Mouse (Mus musculus): ENCODE data around the gene Hhat. TPM values are rescaled to one million over a fixed set of nuclear protein-coding genes. Genes with fewer than 3 reads are reported as not detected.
A peak's percentile ranks its signal among the peaks of the same experiment; 100 is the strongest.

The Hhat gene
- total and polyA plus RNA-seq, 3 experiments, result 1.6 to 2.8 (median 2.1) TPM

DNA sequence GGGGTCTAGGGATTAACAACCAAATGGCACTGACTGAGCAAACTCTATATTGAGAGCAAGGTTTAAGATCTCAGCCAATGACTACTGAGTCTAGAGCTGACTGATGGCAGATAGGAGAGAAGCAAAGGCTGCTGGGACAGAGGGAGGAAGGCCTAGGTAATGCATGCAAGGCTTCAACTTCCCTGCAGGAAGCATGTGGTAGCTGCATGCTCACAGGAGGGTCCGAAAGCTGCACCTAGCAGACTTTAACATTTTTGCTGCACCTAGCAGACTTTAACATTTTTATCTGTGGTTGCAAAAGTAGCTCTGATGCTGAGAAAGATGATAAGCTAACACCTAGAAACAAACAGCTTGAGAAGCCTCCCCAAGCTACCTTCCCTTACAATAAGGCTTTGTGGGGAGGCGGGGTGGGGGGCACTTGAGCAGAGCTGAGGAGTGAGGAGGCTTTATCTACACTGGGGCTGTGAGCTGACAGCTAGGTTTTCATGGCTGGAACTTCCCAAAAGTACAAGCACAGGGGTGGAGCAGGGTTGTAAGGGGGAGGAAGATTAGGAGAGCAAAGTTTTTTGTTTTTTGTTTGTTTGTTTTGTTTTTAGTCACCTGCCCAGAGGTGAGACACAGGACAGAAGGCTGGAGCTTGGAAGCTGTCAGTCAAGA, 239.4 kb downstream of the Hhat start:
- H3K9ac ChIP-seq (ENCODE audit: low read depth, low read length), result no peak overlapping the region
- no peaks in the 10 kb centered on the region for H3K36me3 ChIP-seq (ENCODE audit: control insufficient read depth, insufficient read depth, low read length)
- no peaks in the 10 kb centered on the region for H3K27me3 ChIP-seq (ENCODE audit: control insufficient read depth, insufficient read depth, low read length)
- no peak overlapping the region for H3K27ac ChIP-seq
- peaks cover 4% of the 10 kb centered on the region; the same call in 1 of the 2 replicates for H3K4me1 ChIP-seq (ENCODE audit: control insufficient read depth, insufficient read depth, low read length)
- H3K4me3 ChIP-seq, result no peak overlapping the region
- no peak for DNase-seq
- WGBS, result 73% methylated on average over 2 of the region's 2 CpGs
- intact Hi-C loops (cut with DNase I), result loop anchor here (5.0 kb wide), 1 partner anchor 56 kb away; no protein-coding TSS in a partner anchor
- no peaks in the 10 kb centered on the region for H3K79me2 ChIP-seq (replicated peaks; ENCODE audit: control insufficient read depth, insufficient read depth, low read length)
- TF ChIP-seq CTCF (IDR thresholded peaks at IDR 0.05) (no peak), EP300 (IDR thresholded peaks at IDR 0.05; ENCODE audit: insufficient read depth, low read depth, low read length) (no peak), POLR2A (IDR thresholded peaks at IDR 0.05; ENCODE audit: insufficient read depth, low read depth, low read length) (no peak)

DNA sequence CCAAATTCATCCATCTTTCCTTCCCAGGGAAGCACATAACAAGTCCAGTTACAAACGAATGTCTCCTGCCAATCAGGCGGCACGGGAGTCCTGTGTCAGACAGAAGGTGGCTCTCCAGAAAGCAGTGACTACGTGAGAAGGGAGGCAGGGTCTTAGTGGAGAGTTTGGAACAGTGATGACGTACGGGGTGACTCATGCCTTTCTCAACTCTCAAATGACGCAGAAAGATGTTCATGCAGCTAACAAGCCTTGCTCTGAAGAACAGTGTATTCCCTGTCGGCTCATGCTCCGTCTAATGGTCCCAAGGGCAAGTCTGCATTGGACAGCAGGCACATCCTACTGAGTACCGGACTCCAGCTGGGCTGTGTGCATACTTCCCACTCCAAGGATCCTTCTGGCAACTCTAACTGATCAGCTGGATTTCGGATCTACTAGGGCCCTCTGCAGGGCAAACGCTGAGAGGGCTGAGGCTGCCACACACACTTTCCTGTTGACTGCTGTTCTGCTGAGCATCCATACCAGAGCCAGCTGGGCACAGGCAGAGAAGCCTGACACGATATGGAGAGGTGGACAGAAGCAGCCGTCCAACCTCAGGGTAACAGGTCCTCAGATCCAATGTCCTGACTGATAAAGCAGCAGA, 245.2 kb downstream of the Hhat start:
- Histone ChIP-seq H3K36me3 (ENCODE audit: control insufficient read depth, insufficient read depth, low read length) (no peaks in the 10 kb centered on the region), H3K4me1 (ENCODE audit: control insufficient read depth, insufficient read depth, low read length) (peaks cover 2% of the 10 kb centered on the region; the same call in 1 of the 2 replicates), H3K27ac (no peak overlapping the region), H3K4me3 (no peak overlapping the region), H3K9ac (ENCODE audit: low read depth, low read length) (no peak overlapping the region), H3K27me3 (ENCODE audit: control insufficient read depth, insufficient read depth, low read length) (no peaks in the 10 kb centered on the region), H3K79me2 (replicated peaks; ENCODE audit: control insufficient read depth, insufficient read depth, low read length) (no peaks in the 10 kb centered on the region)
- TF ChIP-seq CTCF (IDR thresholded peaks at IDR 0.05) (no peak), EP300 (IDR thresholded peaks at IDR 0.05; ENCODE audit: insufficient read depth, low read depth, low read length) (no peak), POLR2A (IDR thresholded peaks at IDR 0.05; ENCODE audit: insufficient read depth, low read depth, low read length) (no peak)
- 74% methylated on average over 14 of the region's 14 CpGs for WGBS
- DNase-seq, result no peak
- intact Hi-C loops (cut with DNase I), result no loop called here

DNA sequence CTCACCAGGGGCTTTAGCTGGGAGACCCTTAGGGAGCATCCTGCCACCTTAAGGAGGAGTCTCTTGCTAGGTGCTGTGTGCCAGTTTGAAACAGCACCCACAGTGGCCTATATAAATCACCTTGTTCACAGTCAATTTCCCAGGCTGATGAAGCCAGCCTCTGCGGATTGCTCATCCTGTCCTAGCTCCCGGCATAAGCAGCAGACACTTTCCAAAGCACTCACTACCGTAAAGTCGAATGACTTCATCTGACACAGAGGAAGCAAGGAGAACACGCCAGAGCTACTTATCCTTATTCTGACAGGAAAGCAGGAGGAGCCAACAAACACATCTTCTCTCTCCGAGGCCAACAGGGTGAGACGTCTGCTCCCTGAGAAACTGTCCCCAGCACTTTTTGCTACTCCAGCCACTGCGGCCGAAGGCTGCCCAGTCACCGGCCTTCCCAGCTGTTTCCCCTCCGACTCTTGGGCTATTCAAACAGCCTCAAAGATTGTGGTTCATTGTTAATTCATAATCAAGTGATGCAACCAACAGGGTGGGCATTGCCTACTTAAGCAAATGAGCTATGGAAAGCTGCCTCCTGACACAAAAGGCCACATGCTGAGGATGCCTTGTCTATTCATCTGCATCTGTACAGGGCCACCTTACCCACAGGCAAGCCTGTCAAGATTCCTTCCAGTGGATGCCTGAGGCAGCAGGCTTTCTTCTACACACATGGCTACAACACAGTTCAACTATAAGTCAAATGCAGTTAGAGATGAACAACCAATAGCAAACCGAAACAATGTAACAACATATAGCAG, 248.4 kb downstream of the Hhat start:
- Histone ChIP-seq H3K79me2 (replicated peaks; ENCODE audit: control insufficient read depth, insufficient read depth, low read length) (no peaks in the 10 kb centered on the region), H3K4me3 (no peak overlapping the region), H3K36me3 (ENCODE audit: control insufficient read depth, insufficient read depth, low read length) (no peaks in the 10 kb centered on the region), H3K4me1 (ENCODE audit: control insufficient read depth, insufficient read depth, low read length) (no peaks in the 10 kb centered on the region; the same call in 1 of the 2 replicates), H3K27me3 (ENCODE audit: control insufficient read depth, insufficient read depth, low read length) (no peaks in the 10 kb centered on the region), H3K9ac (ENCODE audit: low read depth, low read length) (no peak overlapping the region), H3K27ac (no peak overlapping the region)
- intact Hi-C loops (cut with DNase I), result no loop called here
- TF ChIP-seq CTCF (IDR thresholded peaks at IDR 0.05) (no peak), POLR2A (IDR thresholded peaks at IDR 0.05; ENCODE audit: insufficient read depth, low read depth, low read length) (no peak), EP300 (IDR thresholded peaks at IDR 0.05; ENCODE audit: insufficient read depth, low read depth, low read length) (no peak)
- WGBS, result 44% methylated on average over 12 of the region's 12 CpGs
- DNase-seq, result no peak

DNA sequence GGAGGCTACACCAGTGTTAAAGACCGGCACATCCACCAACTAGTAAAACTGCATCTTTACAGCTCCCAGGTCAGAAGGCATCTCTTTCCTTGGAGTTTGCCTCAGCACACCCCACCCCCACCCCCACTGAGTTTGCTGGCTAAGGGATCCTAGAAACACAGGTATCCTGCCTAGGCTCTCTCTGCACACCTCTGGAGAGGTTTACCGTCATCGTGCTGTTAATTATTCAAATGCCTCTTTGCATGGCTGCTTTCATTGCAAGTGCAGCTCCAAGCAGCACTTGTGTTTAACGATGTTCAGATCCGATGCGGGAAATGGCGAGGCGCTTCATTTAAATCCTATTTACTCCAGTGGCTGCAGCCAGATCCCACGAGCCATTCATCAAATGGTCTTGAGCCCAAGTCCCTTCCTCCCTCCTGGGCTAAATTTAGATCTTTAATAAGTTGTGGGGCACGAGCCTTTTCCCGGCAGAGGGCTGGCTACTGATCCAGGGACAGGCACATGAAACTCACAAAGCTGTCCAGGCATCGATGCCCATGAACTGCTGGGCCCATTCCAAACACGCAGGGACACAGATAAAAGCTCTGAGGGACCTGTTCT, 250.1 kb downstream of the Hhat start:
- no peaks in the 10 kb centered on the region for H3K27me3 ChIP-seq (ENCODE audit: control insufficient read depth, insufficient read depth, low read length)
- peak; percentile 28 to 53 for DNase-seq
- H3K4me3 ChIP-seq, result no peak overlapping the region
- no peaks in the 10 kb centered on the region for H3K79me2 ChIP-seq (replicated peaks; ENCODE audit: control insufficient read depth, insufficient read depth, low read length)
- H3K4me1 ChIP-seq (ENCODE audit: control insufficient read depth, insufficient read depth, low read length), result no peaks in the 10 kb centered on the region; the same call in 1 of the 2 replicates
- no peak for TF ChIP-seq POLR2A (IDR thresholded peaks at IDR 0.05; ENCODE audit: insufficient read depth, low read depth, low read length)
- 0 out of 2 replicates have a peak, but pooled peaks have one; percentile 38 for TF ChIP-seq EP300 (IDR thresholded peaks at IDR 0.05; ENCODE audit: insufficient read depth, low read depth, low read length)
- H3K9ac ChIP-seq (ENCODE audit: low read depth, low read length), result no peak overlapping the region
- 41% methylated on average over 13 of the region's 13 CpGs for WGBS
- no peaks in the 10 kb centered on the region for H3K36me3 ChIP-seq (ENCODE audit: control insufficient read depth, insufficient read depth, low read length)
- no peak overlapping the region for H3K27ac ChIP-seq
- intact Hi-C loops (cut with DNase I), result no loop called here

DNA sequence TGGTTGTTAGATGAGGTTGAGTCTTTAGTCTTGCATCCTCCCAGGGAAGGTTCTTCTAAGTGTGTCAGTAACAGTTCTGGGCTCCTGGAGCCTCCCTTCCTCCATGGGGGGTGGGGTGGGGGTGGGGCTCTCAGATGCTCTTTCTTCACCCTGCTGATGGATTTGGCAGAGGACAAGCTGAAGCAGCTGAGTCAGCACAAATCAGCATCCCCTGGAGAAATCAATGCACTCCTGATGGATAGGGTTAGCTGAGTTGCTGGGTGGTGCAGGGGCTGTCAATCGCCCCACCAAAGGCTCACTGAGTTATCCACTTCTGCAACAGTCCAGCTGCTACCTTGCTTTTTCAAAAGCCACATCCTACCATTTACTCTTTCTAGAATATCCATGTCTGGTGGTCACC, 251.3 kb downstream of the Hhat start:
- DNase-seq, result no peak
- H3K4me1 ChIP-seq (ENCODE audit: control insufficient read depth, insufficient read depth, low read length), result no peaks in the 10 kb centered on the region; the same call in 1 of the 2 replicates
- H3K27me3 ChIP-seq (ENCODE audit: control insufficient read depth, insufficient read depth, low read length), result no peaks in the 10 kb centered on the region
- no peak overlapping the region for H3K27ac ChIP-seq
- 96% methylated on average over 1 of the region's 1 CpGs for WGBS
- TF ChIP-seq EP300 (IDR thresholded peaks at IDR 0.05; ENCODE audit: insufficient read depth, low read depth, low read length) (no peak), POLR2A (IDR thresholded peaks at IDR 0.05; ENCODE audit: insufficient read depth, low read depth, low read length) (no peak), CTCF (IDR thresholded peaks at IDR 0.05) (no peak)
- H3K9ac ChIP-seq (ENCODE audit: low read depth, low read length), result no peak overlapping the region
- H3K79me2 ChIP-seq (replicated peaks; ENCODE audit: control insufficient read depth, insufficient read depth, low read length), result no peaks in the 10 kb centered on the region
- intact Hi-C loops (cut with DNase I), result no loop called here
- no peak overlapping the region for H3K4me3 ChIP-seq
- no peaks in the 10 kb centered on the region for H3K36me3 ChIP-seq (ENCODE audit: control insufficient read depth, insufficient read depth, low read length)
